Mouse (Mus musculus) lung, postnatal 14 days (tissue): Measurements from ENCODE around the gene Des.

ENCODE experiments used
- DNase-seq: peaks from one replicate; pipeline ENCODE4 v3.0.0; 2021

Gene Des

DNA sequence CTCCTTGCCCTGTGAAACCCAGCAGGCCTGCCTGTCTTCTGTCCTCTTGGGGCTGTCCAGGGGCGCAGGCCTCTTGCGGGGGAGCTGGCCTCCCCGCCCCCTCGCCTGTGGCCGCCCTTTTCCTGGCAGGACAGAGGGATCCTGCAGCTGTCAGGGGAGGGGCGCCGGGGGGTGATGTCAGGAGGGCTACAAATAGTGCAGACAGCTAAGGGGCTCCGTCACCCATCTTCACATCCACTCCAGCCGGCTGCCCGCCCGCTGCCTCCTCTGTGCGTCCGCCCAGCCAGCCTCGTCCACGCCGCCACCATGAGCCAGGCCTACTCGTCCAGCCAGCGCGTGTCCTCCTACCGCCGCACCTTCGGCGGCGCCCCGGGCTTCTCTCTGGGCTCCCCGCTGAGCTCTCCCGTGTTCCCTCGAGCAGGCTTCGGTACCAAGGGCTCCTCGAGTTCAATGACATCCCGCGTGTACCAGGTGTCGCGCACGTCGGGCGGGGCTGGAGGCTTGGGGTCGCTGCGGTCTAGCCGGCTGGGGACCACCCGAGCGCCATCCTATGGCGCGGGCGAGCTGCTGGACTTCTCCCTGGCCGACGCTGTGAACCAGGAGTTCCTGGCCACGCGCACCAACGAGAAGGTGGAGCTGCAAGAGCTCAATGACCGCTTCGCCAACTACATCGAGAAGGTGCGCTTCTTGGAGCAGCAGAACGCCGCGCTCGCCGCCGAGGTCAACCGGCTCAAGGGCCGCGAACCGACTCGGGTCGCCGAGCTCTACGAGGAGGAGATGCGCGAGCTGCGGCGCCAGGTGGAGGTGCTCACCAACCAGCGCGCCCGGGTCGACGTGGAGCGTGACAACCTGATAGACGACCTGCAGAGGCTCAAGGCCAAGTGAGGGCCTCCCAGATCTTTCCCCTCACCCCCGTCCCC lies at the start of gene Des:
TSS of gene Des (plus strand) at position 218 of the 920 bp plus-strand sequence.
- DNase-seq: peak; percentile 73

DNA sequence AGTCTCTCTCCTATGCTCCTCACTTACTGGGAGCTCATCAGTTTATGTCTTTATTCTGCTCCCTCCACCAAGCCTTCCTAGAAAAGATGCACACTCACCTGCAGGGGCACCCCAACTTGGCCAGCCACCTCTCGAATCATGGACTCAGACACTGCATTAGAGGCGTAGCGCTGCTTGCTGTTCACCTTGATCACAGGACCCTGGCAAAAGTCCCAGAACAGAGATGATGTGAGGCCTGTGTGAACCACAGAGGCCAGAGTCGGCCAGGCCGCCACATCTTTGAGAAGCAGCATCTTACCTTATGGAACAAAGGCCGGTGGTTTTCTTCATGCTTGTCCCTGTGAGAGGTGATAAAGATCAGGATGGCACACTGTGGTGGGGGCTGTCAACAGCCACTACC lies 48.4 kb upstream of the Des start:
- DNase-seq: no peak

DNA sequence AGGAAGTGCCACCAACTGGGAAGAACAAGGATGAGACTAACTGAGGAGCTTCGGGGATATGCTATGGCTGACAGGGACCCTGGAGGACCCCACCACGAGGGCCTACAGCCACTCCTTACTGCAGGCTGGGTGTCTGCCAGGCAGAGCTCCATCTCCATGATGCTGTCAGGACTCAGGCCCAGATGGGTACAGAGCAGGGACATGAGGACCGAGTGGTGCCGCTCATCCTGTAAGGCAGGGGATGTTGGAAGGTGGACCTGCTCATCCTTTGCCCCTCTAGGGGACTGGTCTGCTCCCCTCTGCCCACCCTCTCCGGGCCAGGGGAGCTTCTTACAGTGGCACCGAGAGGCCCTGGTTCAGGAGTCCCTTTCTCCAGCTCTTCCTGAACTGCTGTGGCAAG lies 45.1 kb upstream of the Des start:
- DNase-seq: no peak

DNA sequence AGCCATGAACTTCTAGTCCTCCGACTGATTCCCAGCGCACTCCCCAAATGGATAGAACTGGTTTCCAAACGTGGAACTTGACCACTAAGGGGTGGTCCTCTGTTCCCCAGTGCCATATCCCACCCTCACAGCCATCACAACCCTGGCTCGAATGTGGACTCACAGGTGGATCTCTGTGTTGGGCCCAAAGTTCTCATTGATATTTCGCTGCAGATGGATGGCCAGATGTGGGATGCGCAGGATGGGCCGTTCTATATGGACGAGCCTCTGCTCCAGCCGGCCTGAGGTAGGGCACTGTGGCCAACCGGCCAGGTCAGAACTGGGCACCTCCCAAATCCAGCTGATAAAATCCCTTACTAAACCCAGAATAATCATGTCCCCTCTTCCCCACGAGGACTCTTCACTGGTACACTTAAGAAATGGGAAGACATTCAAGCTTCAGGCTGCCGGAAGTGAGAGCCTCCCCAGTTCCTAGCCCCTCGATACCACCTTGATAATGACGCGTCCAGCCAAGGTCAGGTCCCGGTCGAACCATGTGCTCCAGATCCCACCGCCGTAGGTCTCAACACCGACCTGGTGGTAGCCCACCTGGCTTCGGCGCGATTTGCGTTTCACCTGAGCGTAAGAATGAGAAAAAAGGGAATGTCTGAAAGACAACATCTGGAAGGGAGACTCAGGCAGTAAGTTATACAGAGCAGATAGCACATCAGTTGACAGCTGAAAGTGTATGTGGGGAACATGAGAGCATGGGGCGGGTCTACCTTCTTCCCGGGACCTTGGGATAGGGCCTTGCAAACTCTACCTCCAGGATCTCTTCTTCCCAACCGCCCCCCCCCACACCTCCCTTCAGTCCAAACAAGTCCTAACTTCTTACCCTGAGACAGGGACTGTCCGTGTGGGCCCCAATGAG lies 44.4 kb upstream of the Des start:
- DNase-seq: no peak

DNA sequence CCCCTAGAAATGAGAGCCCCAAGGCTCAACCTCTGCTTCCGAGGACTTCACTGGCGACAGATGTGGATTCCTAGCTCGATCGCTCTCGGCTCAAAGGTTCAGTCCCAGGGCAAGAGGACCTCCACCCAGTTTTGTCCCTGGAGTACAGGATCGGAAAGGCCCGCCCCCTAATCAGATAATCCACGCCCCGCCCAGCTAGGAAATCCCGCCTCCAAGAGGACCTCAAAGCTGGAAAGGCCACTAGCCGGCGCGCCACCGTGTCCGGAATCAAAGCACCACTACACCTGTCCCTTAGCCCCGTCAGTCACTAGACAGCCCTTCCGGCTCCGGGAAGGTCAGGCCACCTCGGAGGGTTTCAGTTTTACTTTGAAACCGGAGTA lies 43.3 kb upstream of the Des start:
- peak; percentile 90 for DNase-seq

DNA sequence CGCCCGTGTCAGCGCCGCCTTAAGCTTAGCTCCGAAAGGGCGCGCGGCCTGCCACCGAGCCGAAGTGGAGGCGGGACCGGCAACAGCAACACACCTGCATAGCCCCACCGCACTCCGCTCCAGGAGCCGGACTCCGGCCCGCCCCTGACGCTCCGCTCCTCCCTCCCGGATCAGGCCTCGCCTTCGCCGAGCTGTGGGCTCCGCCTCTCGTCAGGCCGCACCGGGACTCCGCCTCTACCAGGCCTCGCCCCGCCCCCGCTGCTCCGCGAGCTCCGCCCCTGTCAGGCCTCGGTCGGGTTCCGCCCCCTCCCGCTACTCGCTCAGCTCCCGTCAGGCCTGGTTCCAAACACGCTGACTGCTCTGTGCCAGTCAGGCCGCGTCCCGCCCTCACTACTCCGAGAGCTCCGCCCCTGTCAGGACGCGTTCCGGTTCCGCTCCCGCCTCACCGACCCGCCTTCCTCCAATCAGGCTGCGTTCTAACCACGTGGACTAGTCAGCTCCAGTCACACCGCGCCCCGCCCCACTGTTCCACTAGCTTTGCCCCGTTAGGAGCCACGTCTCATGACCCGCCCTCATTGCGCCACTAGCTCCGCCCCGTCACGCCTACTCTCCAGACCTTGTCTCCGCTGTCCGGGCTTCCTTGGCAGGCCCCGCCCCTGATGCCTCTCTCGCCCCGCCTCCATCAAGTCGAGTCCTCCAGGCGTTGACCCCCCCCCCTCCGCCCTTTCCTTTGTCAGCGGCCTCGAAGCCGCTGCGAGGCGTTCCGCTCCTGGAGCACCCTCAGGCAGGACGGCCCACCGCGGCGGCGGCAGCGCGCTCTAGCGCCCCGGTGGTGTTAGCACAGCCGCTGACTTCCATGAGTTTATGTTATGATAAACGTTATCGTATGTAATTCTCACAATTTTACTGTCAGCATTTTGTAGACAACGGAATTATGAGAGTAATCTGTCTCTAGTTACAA lies 42.6 kb upstream of the Des start, which contains the start of gene Dnpep:
TSS of gene Dnpep (minus strand) at position 750 of the 961 bp plus-strand sequence.
- DNase-seq: peak; percentile 100

DNA sequence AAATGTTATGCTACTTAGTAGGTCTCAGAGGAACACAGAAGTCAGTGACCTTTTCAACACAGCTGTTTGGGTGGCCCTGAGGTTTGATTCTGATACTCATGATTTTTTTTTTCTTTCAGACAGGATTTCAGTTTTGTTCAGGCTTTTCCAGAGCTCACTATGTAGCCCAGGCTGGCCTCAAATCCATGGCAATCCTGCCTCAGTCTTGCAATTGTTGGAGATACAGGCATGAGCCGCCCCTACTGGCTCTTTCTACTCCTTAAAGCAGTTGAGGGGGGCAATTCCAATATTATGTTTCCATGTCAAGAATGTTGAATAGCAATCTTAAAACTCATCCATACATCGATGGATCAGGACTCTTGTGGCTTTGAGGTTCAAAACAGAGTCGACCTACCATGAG lies 41.8 kb upstream of the Des start:
- DNase-seq: no peak

DNA sequence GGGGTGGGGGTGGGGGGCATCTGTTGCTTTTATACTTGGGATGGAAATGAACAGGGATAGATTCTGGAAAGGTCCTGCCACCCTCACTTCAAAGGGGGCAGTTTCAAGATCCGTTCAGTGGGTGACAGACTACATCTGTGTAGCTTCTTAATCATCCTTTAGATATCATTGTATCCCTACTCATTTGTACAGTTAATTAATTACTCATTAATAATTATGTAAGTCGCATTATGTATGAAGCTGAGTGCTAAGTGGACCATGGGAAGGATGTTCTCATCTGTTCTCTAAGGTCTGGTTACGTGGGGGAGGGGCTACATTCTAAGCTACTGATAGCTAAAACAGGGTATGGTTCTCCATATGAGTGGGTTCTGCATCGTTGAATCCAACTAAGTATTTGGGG lies 41.4 kb upstream of the Des start:
- DNase-seq: no peak

DNA sequence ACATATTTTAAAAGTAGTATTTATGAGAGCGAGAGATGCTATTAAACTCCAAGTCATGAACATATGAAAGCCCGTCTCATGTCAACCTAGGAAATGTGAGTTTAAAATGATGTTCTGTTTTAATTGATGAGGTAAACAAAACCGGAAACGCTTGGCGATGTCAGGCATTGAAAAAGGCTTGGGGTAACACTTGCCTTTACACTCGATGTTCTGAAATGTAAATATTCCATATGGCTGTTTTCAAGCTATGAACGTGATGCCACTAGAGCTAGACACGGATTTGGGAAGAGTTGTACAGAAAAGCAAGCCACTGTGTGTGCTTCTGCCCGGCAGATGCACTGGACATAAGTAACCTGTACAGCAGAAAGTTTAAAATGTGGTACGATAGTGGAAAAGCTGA lies 41.0 kb upstream of the Des start:
- no peak for DNase-seq

DNA sequence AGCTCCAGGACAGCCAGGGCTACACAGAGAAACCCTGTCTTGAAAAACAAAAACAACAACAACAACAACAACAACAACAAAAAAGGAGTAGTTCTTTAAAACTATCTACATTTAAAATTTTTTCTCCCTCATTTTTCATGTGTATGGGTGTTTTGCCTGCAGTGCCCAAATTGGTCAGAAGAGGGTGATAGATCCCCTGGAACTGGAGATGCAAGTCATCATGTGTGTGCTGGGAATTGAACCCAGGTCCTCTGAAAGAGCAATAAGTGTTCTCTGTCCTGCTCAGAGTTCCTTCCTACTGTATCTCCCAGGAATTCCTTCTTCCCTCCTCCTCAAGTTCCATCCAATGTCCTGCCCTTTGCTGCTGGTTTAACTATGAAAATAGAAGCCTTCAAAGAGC lies 32.7 kb upstream of the Des start:
- no peak for DNase-seq

DNA sequence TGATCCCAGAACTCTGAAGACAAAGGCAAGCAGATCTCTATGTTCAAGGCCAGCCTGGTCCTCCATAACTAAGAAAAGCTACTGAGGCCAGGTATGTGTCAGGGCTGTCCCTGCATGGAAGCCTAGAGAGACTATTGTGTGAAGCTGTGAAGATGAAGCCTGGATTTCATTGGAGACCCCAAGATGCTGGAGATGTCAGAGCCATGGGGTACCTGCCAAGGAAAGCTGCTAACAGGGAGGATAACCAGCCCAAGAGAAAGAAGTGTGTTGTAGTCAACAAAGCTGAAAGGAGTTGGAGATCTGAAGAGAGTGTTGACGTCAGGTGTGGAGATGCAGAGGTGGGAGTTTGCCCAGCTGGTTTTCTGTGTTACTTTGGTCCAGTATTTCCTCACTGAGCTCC lies 28.9 kb upstream of the Des start:
- no peak for DNase-seq

DNA sequence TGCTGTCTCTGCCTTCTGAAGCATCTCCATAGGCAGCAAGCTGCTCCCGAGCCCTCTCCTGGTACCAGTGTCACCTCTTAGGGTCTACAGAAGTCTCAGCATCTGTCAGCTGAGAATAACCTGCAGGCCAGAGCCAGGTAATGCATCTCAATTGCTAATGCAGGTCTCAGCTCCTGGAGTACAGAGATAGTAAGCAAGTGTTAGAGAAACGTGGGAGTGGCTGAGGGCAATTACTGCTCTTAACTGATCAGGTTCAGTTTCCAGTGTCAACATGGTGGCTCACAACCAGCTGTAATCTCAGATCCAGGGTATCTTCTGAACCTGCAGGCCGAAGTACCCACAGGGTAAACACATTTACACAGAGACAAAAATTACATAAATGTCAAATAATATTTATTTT lies 23.7 kb upstream of the Des start:
- no peak for DNase-seq

DNA sequence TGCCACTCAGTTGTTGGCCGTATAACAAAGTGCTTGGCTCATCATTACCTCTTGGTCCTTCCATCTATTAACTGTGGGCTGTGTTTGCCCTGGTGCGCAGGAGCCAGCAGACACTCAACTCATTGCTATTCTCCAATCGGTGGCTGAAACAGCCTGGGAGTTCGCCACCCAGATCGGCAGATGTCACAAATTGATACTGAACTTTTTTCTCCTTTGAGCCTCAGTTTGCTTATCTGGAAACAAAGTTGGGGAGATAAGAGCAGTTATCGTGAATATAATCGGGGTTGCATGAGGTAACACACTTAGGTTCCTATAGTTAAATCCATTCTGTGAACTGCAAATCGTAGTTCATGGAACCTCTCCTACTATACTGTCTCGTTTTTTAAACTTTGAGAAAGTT lies 23.0 kb upstream of the Des start:
- DNase-seq: no peak

DNA sequence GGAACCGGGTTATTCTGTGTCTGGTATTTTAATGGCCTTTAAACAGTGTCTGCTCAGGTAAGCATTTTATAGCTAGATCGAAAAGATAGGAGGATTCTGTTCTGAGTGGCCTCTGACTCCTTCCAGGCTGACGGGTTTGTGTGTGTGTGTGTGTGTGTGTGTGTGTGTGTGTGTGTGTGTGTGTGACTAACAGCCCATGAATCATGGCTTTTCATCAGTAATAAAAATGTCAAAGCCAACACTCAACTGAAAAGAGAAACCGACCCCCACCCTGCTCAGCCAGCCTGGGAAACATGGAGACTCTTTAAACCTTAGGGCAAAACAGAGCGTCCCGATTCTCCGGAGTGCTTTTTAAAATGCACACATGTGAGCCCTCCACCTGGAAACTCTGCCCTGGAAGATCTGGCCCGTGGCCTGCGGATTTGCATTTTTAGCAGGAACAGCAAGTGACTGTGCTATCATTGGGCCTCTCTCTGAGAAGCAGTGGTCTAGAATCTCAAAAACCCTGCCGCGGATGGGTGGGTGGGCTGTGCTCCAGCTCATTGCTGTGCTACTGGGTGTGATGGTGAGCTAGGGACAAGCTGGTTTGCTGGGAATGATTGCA lies 21.9 kb upstream of the Des start:
- no peak for DNase-seq

DNA sequence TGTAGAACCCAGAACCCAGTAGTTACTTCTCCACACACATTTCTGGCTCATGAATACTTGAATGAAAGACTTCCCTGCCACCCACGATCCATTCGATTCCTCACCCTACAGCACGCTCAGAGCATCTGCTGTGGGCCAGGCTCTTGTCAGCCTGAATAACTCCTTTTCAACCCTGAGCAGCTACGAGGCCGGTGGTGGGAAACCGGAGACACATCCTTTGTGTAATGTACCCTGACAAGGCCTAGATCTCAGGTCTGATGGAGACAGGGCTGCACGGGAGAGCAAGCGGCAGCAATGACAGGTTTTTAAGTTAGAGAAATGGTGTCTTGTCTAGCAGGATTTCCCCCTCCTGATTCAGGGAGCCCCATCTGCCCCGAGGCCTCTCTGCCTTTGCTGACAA lies 20.8 kb upstream of the Des start:
- no peak for DNase-seq

DNA sequence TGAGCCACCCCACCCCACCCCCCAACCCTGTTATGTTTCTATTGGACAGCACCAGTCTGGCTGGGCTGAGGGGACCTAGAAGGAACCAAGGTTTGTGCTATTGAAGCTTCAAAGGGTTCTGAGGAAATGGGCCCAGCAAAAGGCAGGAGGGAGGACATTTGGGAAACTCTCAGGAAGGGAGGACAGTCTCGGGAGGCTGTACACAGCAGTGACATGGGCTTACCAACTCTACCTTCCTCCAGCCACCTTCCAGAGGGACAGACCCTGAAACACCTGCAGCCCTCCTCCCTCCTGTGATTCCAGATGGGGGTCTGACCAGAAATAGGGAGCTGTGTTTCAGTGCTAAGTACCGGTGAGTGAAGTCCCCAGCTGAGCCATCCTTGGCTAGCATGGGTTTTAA lies 19.6 kb upstream of the Des start:
- no peak for DNase-seq

DNA sequence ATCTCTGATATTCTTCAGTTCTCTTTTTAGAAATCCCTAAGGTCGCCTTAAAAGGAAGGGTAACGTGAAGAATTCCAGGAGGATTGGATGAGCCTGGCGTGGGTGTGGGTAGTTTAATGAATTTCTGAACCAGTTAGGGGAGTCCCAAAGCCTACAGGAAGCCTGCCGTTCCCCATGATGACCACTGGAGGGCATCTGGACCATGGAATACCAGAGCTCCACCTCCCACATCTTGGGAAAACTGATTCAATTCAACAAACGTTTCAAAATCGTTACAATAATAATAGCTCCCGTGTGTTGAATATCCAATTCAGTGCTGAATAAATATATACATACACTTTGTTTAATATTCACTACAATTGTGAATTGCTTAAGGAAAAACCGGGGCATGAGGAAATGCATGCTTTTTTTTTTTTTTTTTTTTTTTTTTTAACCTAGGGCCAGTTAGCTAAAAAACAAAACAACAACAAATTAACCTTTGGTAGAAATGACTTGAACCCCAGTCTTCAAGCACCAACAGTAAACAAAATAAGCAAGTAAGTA lies 17.2 kb upstream of the Des start:
- DNase-seq: peak; percentile 75

DNA sequence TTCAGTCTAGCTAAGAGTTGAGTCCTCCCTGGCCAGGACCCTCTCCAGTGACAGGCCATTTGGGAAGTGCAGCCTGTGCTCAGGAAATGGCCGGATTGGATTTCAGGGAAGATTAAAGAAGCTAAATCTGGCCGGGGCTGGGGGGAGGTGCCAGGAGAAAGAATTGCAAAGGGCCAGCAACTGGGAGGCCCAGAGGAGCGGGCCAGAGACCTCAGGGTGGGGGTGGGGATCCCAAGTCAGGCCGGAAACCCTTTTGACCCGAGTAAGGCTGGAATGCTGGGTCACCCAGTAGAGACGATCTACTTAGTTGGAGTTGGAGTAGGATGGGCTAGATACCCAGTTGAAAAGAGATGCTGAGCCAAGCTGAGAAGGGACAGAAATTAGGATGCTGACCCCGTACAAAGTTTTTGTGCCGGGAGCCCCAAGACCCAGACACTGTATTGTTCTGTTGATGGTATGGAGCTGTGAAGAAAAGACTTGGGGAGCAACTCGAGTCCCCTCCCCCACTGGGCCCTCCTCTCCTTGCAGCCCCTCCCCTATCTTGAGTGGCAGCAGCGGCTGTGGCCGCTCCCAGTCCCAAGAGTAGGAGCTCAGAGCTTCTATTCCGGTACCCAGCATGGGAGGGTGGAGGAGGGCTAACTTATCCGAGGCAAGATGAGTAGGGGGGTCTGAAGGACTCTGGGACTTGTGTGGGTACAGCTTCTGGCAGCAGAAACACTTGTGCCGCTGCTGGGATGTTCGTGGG lies 15.7 kb upstream of the Des start:
- DNase-seq: peak; percentile 27

DNA sequence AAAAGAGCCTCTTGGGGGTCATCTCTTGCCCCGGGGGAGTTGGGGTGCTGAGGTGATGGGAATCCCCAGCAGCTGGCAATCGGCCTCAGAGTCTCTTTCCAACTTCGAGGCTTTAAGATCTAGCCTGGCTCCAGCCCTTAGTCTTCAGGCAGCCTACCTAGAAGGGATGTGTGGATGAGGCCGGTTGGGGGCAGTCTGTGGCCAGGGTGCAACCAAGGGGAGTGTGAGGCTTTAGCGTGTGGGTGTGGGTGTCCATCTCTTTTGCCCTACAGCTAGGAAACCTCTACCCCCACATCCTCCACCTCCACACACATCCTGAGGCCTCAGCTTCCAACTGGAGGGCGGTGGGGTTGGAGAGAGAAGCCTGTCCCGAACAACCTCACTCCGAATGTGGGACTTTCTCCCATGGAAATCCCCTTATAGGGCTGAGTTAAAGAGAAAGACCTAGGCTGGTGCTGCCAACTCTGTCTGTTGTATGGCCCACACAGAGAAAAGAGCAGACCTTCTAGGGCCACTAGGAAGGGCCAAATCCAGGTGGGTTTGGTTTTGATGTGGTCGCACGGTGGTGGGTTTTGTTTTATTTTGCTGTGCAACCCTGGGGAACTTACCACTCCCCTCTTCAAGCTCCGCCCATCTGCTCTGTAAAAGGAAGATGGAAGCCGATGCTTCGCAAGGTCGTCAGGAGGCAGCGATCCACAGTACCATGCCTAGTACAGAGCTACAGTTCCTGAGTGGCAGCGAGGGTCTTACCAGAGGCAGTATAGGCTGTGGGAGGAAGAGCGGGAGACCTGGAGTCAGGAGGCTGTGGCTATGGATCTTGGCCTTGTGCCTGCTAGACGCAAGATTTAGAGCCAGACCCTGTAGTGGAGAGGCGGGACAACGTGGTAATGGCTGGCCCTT lies 14.8 kb upstream of the Des start:
- no peak for DNase-seq

DNA sequence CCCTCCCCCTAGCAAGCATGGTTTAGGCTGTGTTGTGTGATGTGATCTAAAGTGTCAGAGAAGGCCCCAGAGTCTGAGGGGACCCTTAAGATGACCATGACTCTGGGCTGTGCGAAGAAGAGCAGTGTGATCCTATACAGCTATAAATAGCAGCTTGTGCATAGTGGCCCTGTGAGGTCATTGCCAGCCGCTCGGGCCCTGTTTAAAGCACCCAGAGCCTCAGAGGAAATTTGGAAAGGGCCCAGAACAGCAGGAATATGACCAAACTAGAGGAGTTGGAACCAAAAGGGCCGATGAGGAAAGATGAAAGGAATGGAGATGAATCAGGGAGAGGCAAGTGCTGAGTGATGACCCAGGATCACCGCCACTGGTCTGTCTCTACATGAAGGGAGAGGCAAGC lies 12.8 kb upstream of the Des start:
- no peak for DNase-seq
